Mouse (Mus musculus): Measurements from ENCODE around the gene Ifitm5. TPM values are rescaled to one million over a fixed set of nuclear protein-coding genes. Genes with fewer than 3 reads are reported as not detected.

Gene Ifitm5
- total RNA-seq, 2 experiments from 2014 or later = 2.6 to 2.8 TPM

GRCm38 (mm10) chr7:140902036-140902875, 47.8 kb downstream of the Ifitm5 start:
- DNase-seq (ENCODE audit: low spot score in 2 of 2) = no peak

- no peak for DNase-seq (ENCODE audit: low spot score in 2 of 2)
Observed at GRCm38 (mm10) chr7:140900220-140900619, 49.9 kb downstream of the Ifitm5 start, which contains the start of gene Cox8b. Gene Cox8b (minus strand): TSS chr7:140900446.

- no peak for DNase-seq (ENCODE audit: low spot score in 2 of 2)
Observed at GRCm38 (mm10) chr7:140899121-140899520, 51.0 kb downstream of the Ifitm5 start.

Other genes starting within 250 kb of the Ifitm5 start
- 100 to 1,000 TPM in 1 of 2 experiments, 1 to 10 TPM in 1; 4.1 to 138 TPM for gene Cyp2e1, start 186.6 kb downstream of the Ifitm5 start, total RNA-seq (2021)
- under 1 TPM in 1 of 2 experiments, not detected in 1; 0.42 TPM for gene Syce1, start 162.4 kb downstream of the Ifitm5 start, total RNA-seq (2021)
- gene Zfp941, start 128.1 kb downstream of the Ifitm5 start, total RNA-seq (2021) = 1 to 10 TPM; 5.1 to 5.4 TPM
- gene Urah, start 115.3 kb downstream of the Ifitm5 start, total RNA-seq (2021) = 10 to 100 TPM in 1 of 2 experiments, under 1 TPM in 1; 0.70 to 17.0 TPM
- gene Scgb1c1, start 104.7 kb downstream of the Ifitm5 start, total RNA-seq (2021) = not detected
- gene Odf3, start 102.5 kb downstream of the Ifitm5 start, total RNA-seq (2021) = under 1 TPM; 0.40 to 0.76 TPM
- 1 to 10 TPM in 1 of 2 experiments, not detected in 1; 1.2 TPM for gene Gm45785, start 94.0 kb downstream of the Ifitm5 start, total RNA-seq (2021)
- 10 to 100 TPM; 64.3 to 69.0 TPM for gene Ric8a, start 93.3 kb downstream of the Ifitm5 start, total RNA-seq (2021)
- 10 to 100 TPM; 40.2 to 42.9 TPM for gene Bet1l, start 92.7 kb downstream of the Ifitm5 start, total RNA-seq (2021)
- 100 to 1,000 TPM; 123 to 133 TPM for gene Psmd13, start 68.3 kb downstream of the Ifitm5 start, total RNA-seq (2021)
- 10 to 100 TPM; 34.7 to 41.8 TPM for gene Sirt3, start 68.0 kb downstream of the Ifitm5 start, total RNA-seq (2021)
- gene Cox8b, start 49.8 kb downstream of the Ifitm5 start, total RNA-seq (2021) = 100 to 1,000 TPM; 183 to 297 TPM
- gene Nlrp6, start 29.4 kb downstream of the Ifitm5 start, total RNA-seq (2021) = 1 to 10 TPM; 2.1 to 4.9 TPM
- gene Pgghg, start 8.9 kb downstream of the Ifitm5 start, total RNA-seq (2021) = 10 to 100 TPM; 41.5 to 44.5 TPM
- not detected for gene Gm45717, start 5.6 kb upstream of the Ifitm5 start, total RNA-seq (2021)
- 100 to 1,000 TPM; 508 to 623 TPM for gene Ifitm2, start 5.7 kb upstream of the Ifitm5 start, total RNA-seq (2021)
- gene Ifitm1, start 16.9 kb upstream of the Ifitm5 start, total RNA-seq (2021) = 10 to 100 TPM in 1 of 2 experiments, 1 to 10 TPM in 1; 8.0 to 13.7 TPM
- 100 to 1,000 TPM; 109 to 115 TPM for gene Ifitm3, start 60.5 kb upstream of the Ifitm5 start, total RNA-seq (2021)
- 1 to 10 TPM; 2.1 to 4.5 TPM for gene Ifitm6, start 67.6 kb upstream of the Ifitm5 start, total RNA-seq (2021)
- gene Gm17387, start 78.8 kb upstream of the Ifitm5 start, total RNA-seq (2021) = not detected
- 10 to 100 TPM in 1 of 2 experiments, 1 to 10 TPM in 1; 7.0 to 11.3 TPM for gene B4galnt4, start 110.8 kb upstream of the Ifitm5 start, total RNA-seq (2021)
- 1 to 10 TPM; 1.6 to 2.2 TPM for gene Pkp3, start 127.9 kb upstream of the Ifitm5 start, total RNA-seq (2021)
- 10 to 100 TPM in 1 of 2 experiments, 1 to 10 TPM in 1; 7.0 to 10.3 TPM for gene Sigirr, start 150.3 kb upstream of the Ifitm5 start, total RNA-seq (2021)
- 1 to 10 TPM in 1 of 2 experiments, under 1 TPM in 1; 0.65 to 2.2 TPM for gene Ano9, start 167.5 kb upstream of the Ifitm5 start, total RNA-seq (2021)
- 10 to 100 TPM; 44.2 to 53.1 TPM for gene Ptdss2, start 172.1 kb upstream of the Ifitm5 start, total RNA-seq (2021)
- 100 to 1,000 TPM; 179 to 186 TPM for gene Rnh1, start 222.6 kb upstream of the Ifitm5 start, total RNA-seq (2021)
- gene Hras, start 243.7 kb upstream of the Ifitm5 start, total RNA-seq (2021) = 10 to 100 TPM; 88.5 to 96.4 TPM
- gene Lrrc56, start 243.9 kb upstream of the Ifitm5 start, total RNA-seq (2021) = 1 to 10 TPM; 8.8 to 9.9 TPM